Mouse (Mus musculus) MEL (cell line): Measurements from ENCODE around the gene Gm14124. TPM values are rescaled to one million over a fixed set of nuclear protein-coding genes. Genes with fewer than 3 reads are reported as not detected.
"Not testable (repeated sequence)": the region's sequence is repeated elsewhere in the genome, so short reads cannot be mapped to it uniquely, and the experiment has no call there.

Experiments used
- DNase-seq: peaks from one replicate; pipeline ENCODE4 v3.0.0; 2011; ENCODE audit warnings: low read depth, low spot score
- H3K27ac ChIP-seq: 2 replicates; pipeline ENCODE4 v1.5.1; 2012; ENCODE audit warnings: low read depth, mild to moderate bottlenecking, control low read depth, low read length, moderate library complexity; ENCODE audit not compliant: control insufficient read depth
- H3K27me3 ChIP-seq, 2 experiments: fragments of 150-350 bp in 1 of 2; sonication (generic) in 1 of 2; 2 replicates each; pipeline ENCODE4 v1.6.1; 2012; ENCODE audit warnings: low read length in 2 of 2, mild to moderate bottlenecking in 2 of 2, improper control_type of control experiment in 1 of 2, moderate library complexity in 1 of 2; ENCODE audit not compliant: insufficient read depth in 2 of 2, control insufficient read depth in 1 of 2
- H3K36me3 ChIP-seq, 2 experiments: 2 replicates each; pipeline ENCODE4 v1.6.1; 2012 to 2014; ENCODE audit warnings: low read length in 2 of 2, improper control_type of control experiment in 1 of 2, inconsistent platforms in 1 of 2, mild to moderate bottlenecking in 1 of 2; ENCODE audit not compliant: insufficient read depth in 2 of 2, control insufficient read depth in 1 of 2
- H3K4me1 ChIP-seq, 2 experiments: fragments of 150-350 bp in 1 of 2; sonication (generic) in 1 of 2; 2 replicates each; pipeline ENCODE4 v1.6.1; 2012; ENCODE audit warnings: low read length in 2 of 2, improper control_type of control experiment in 1 of 2, mild to moderate bottlenecking in 1 of 2; ENCODE audit not compliant: insufficient read depth in 2 of 2, control insufficient read depth in 1 of 2
- H3K4me3 ChIP-seq, 2 experiments: fragments of 150-350 bp in 1 of 2; sonication (generic) in 1 of 2; 2 replicates each; pipeline ENCODE4 v1.5.1; 2012; ENCODE audit warnings: low read depth in 2 of 2, low read length in 2 of 2, mild to moderate bottlenecking in 2 of 2, moderate library complexity in 2 of 2, control low read depth in 1 of 2, improper control_type of control experiment in 1 of 2; ENCODE audit not compliant: control insufficient read depth in 1 of 2, insufficient read depth in 1 of 2
- H3K79me2 ChIP-seq: 2 replicates; pipeline ENCODE4 v1.6.1; 2012; ENCODE audit warnings: mild to moderate bottlenecking, low read length, moderate library complexity; ENCODE audit not compliant: control insufficient read depth, poor library complexity, insufficient read depth
- H3K9ac ChIP-seq: 2 replicates; pipeline ENCODE4 v1.6.1; 2012; ENCODE audit warnings: low read depth, mild to moderate bottlenecking, control low read depth, low read length, moderate library complexity; ENCODE audit not compliant: control insufficient read depth, poor library complexity, severe bottlenecking
- H3K9me3 ChIP-seq: fragments of 150-350 bp; sonication (generic); replicated peaks from 2 replicates; pipeline ENCODE4 v1.6.1; 2012; ENCODE audit warnings: mild to moderate bottlenecking, low read length, improper control_type of control experiment, moderate library complexity; ENCODE audit not compliant: insufficient read depth
- BHLHE40 ChIP-seq: IDR thresholded peaks from 2 replicates; pipeline ENCODE4 v1.6.1; 2012; ENCODE audit warnings: low read depth, mild to moderate bottlenecking, inconsistent platforms, low read length, improper control_type of control experiment, borderline replicate concordance
- CHD1 ChIP-seq: IDR thresholded peaks from 2 replicates; pipeline ENCODE4 v1.6.1; 2012; ENCODE audit warnings: low read depth, mild to moderate bottlenecking, inconsistent platforms, low read length, improper control_type of control experiment
- CHD2 ChIP-seq: IDR thresholded peaks from 2 replicates; pipeline ENCODE4 v1.6.1; 2011; ENCODE audit warnings: low read length, improper control_type of control experiment
- CTCF ChIP-seq, 3 experiments: IDR thresholded peaks in 2 of 3; conservative IDR thresholded peaks in 1 of 3; 2 replicates each; pipeline ENCODE4 v1.5.1; 2011 to 2012; ENCODE audit warnings: low read length in 3 of 3, low read depth in 2 of 3, mild to moderate bottlenecking in 2 of 3, improper control_type of control experiment in 1 of 3, inconsistent platforms in 1 of 3, mixed read lengths in 1 of 3, moderate library complexity in 1 of 3; ENCODE audit not compliant: control insufficient read depth in 1 of 3, insufficient read depth in 1 of 3, poor library complexity in 1 of 3, severe bottlenecking in 1 of 3
- EP300 ChIP-seq, 2 experiments: IDR thresholded peaks; 2 replicates each; pipeline ENCODE4 v1.6.1; 2011; ENCODE audit warnings: improper control_type of control experiment in 2 of 2, low read length in 2 of 2, low read depth in 1 of 2, mild to moderate bottlenecking in 1 of 2
- MAZ ChIP-seq: IDR thresholded peaks from 2 replicates; pipeline ENCODE4 v1.6.1; 2012; ENCODE audit warnings: low read depth, mild to moderate bottlenecking, inconsistent platforms, low read length, improper control_type of control experiment
- NELFE ChIP-seq: IDR thresholded peaks from 2 replicates; pipeline ENCODE4 v1.6.1; 2011; ENCODE audit warnings: low read depth, low read length, improper control_type of control experiment
- POLR2AphosphoS2 ChIP-seq: IDR thresholded peaks from 2 replicates; pipeline ENCODE4 v1.6.1; 2011; ENCODE audit warnings: low read length, improper control_type of control experiment
- SIN3A ChIP-seq: IDR thresholded peaks from 2 replicates; pipeline ENCODE4 v1.6.1; 2012; ENCODE audit warnings: low read length, improper control_type of control experiment, inconsistent platforms
- SMC3 ChIP-seq: IDR thresholded peaks from 2 replicates; pipeline ENCODE4 v1.6.1; 2011; ENCODE audit warnings: low read depth, low read length, improper control_type of control experiment
- TAL1 ChIP-seq: IDR thresholded peaks from 2 replicates; pipeline ENCODE4 v1.6.1; 2012; ENCODE audit warnings: mild to moderate bottlenecking, inconsistent platforms, low read length, moderate library complexity, mixed read lengths
- TBP ChIP-seq: IDR thresholded peaks from 2 replicates; pipeline ENCODE4 v1.8.0; 2011; ENCODE audit warnings: low read depth, low read length, improper control_type of control experiment
- UBTF ChIP-seq: IDR thresholded peaks from 2 replicates; pipeline ENCODE4 v1.6.1; 2012; ENCODE audit warnings: low read depth, mild to moderate bottlenecking, inconsistent platforms, low read length, improper control_type of control experiment, moderate library complexity, borderline replicate concordance; ENCODE audit not compliant: insufficient read depth
- USF1 ChIP-seq: IDR thresholded peaks from 2 replicates; pipeline ENCODE4 v1.6.1; 2014; ENCODE audit warnings: low read depth, mild to moderate bottlenecking, inconsistent platforms, low read length, improper control_type of control experiment, moderate library complexity
- ZC3H11A ChIP-seq: IDR thresholded peaks from 2 replicates; pipeline ENCODE4 v1.6.1; 2012; ENCODE audit warnings: low read depth, mild to moderate bottlenecking, inconsistent platforms, low read length, improper control_type of control experiment
- ZKSCAN1 ChIP-seq: IDR thresholded peaks from 2 replicates; pipeline ENCODE4 v1.6.1; 2012; ENCODE audit warnings: low read depth, mild to moderate bottlenecking, inconsistent platforms, low read length, improper control_type of control experiment, moderate library complexity
- ZNF384 ChIP-seq: IDR thresholded peaks from 2 replicates; pipeline ENCODE4 v1.6.1; 2012; ENCODE audit warnings: low read depth, mild to moderate bottlenecking, inconsistent platforms, low read length, improper control_type of control experiment
- polyA plus RNA-seq, 2 experiments: library from polyadenylated mRNA; stranded (reverse) in 1 of 2; unstranded in 1 of 2; fragments of >175 nt in 1 of 2; fragments of >200 nt in 1 of 2; gene quantifications; 2 replicates each; pipeline versions ENCODE4 v1.2.1 to v1.2.4; 2012; ENCODE audit warnings: low replicate concordance in 2 of 2, low read depth in 1 of 2; ENCODE audit not compliant: insufficient read length in 2 of 2, insufficient read depth in 1 of 2, missing spikeins in 1 of 2
- total RNA-seq: library from RNA; depleted of rRNA; stranded (reverse); fragments of 300-350 nt; gene quantifications from 2 replicates; pipeline ENCODE4 v1.2.3, GENCODE M21; 2012

Gene Gm14124
- total and polyA plus RNA-seq, 3 experiments = 0.04 to 0.12 TPM; not detected in 1

- H3K9me3 ChIP-seq, H3K27ac ChIP-seq, H3K4me3 ChIP-seq, H3K36me3 ChIP-seq, H3K27me3 ChIP-seq, H3K4me1 ChIP-seq, H3K9ac ChIP-seq, H3K79me2 ChIP-seq: not testable (repeated sequence)
- peak; percentile 3 for DNase-seq
- 0 out of 6 replicates have a peak, but pooled peaks of 1 of the 3 experiments have one; percentile 12 for TF ChIP-seq CTCF (IDR thresholded peaks at IDR 0.05 in 2 of 3, conservative IDR thresholded peaks at IDR 0.05 in 1 of 3; ENCODE audit: control insufficient read depth in 1 of 3, insufficient read depth in 1 of 3, low read depth in 2 of 3, low read length in 3 of 3, poor library complexity in 1 of 3, severe bottlenecking in 1 of 3)
- TF ChIP-seq SMC3 = 0 out of 2 replicates have a peak, but pooled peaks have one; percentile 9
Measured at GRCm38 (mm10) chr2:150256861-150257260, 456 bp upstream of the Gm14124 start.

DNA sequence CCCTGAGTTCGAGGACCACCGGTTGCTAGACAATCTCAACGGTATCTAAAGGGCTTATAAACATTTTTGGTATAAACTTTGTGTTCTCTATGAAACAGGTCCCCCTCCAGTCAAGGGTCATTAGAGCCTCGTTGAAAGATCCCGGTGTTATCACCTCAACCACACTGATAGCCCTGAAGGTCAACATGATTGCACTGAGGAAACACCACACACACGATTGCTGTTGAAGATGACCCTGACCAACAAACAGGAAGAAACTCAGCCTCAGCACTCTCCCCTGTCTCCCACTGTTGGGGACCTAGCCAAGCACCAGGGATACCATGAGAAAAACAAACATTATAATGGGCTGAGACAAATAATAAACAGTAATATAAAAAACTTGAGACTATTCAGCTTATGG lies 36.4 kb downstream of the Gm14124 start:
- Histone ChIP-seq H3K27ac (no peak overlapping the region), H3K27me3 (no peaks in the 10 kb centered on the region), H3K4me3 (no peak overlapping the region), H3K9me3 (no peaks in the 10 kb centered on the region), H3K9ac (no peak overlapping the region), H3K36me3 (no peaks in the 10 kb centered on the region; a peak in 1 of 4 replicates), H3K79me2 (no peaks in the 10 kb centered on the region), H3K4me1 (no peaks in the 10 kb centered on the region)
- DNase-seq = no peak
- TF ChIP-seq BHLHE40 = no peak
- no peak for TF ChIP-seq CTCF (IDR thresholded peaks at IDR 0.05 in 2 of 3, conservative IDR thresholded peaks at IDR 0.05 in 1 of 3; ENCODE audit: control insufficient read depth in 1 of 3, insufficient read depth in 1 of 3, low read depth in 2 of 3, low read length in 3 of 3, poor library complexity in 1 of 3, severe bottlenecking in 1 of 3)
- TF ChIP-seq TBP = no peak
- TF ChIP-seq SIN3A = no peak
- TF ChIP-seq ZC3H11A = no peak
- TF ChIP-seq NELFE = no peak
- TF ChIP-seq TAL1 = no peak
- TF ChIP-seq POLR2AphosphoS2 = no peak
- no peak for TF ChIP-seq USF1
- no peak for TF ChIP-seq UBTF
- no peak for TF ChIP-seq CHD2
- TF ChIP-seq MAZ = no peak
- no peak for TF ChIP-seq EP300 (IDR thresholded peaks at IDR 0.05; ENCODE audit: low read depth in 1 of 2, low read length in 2 of 2)
- TF ChIP-seq CHD1 = no peak
- TF ChIP-seq, all 39 proteins: peak for 0

DNA sequence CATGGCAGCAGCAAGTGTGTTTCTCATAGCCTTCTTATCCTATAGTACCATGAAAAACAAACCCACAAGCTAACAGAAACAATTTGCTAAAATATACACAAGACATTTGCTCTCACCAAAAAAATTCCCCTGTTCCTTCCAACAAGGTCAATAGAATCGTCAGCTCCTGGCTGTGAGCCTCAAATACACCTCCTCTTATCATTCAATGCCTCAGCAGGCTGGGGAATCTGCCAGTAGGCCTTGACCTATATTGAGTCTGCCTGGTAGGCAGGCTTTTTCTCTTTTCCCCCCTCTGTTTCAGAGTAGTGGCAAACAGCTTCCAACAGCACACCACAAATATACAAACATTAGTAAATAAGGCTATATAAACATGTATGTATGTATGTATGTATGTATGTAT lies 41.8 kb downstream of the Gm14124 start:
- H3K27me3 ChIP-seq = no peaks in the 10 kb centered on the region
- no peak overlapping the region for H3K27ac ChIP-seq
- H3K36me3 ChIP-seq = peaks cover 0 to 3% of the 10 kb centered on the region in 2 experiments; a peak in 1 of 4 replicates
- DNase-seq = no peak
- no peaks in the 10 kb centered on the region for H3K79me2 ChIP-seq
- no peak overlapping the region for H3K9ac ChIP-seq
- H3K4me3 ChIP-seq = no peak overlapping the region
- peaks cover 0 to 4% of the 10 kb centered on the region in 2 experiments; a peak in 2 of 4 replicates for H3K4me1 ChIP-seq
- TF ChIP-seq ZNF384 (0 out of 2 replicates have a peak, but pooled peaks have one; percentile 27), ZKSCAN1 (no peak), EP300 (IDR thresholded peaks at IDR 0.05; ENCODE audit: low read depth in 1 of 2, low read length in 2 of 2) (0 out of 4 replicates have a peak, but pooled peaks of 1 of the 2 experiments have one; percentile 16)
- H3K9me3 ChIP-seq = no peaks in the 10 kb centered on the region
